Mouse (Mus musculus) ES-Bruce4 (cell line): ENCODE measurements around the gene Ptpro.

Source experiments
- CTCF ChIP-seq: IDR thresholded peaks from one replicate; pipeline ENCODE4 v1.8.1; 2011; ENCODE audit warnings: low read depth, low read length
- EP300 ChIP-seq: IDR thresholded peaks from 2 replicates; pipeline ENCODE4 v1.6.1; 2011; ENCODE audit warnings: low read depth, low read length; ENCODE audit not compliant: insufficient read depth
- POLR2A ChIP-seq: IDR thresholded peaks from one replicate; pipeline ENCODE4 v1.8.1; 2011; ENCODE audit warnings: low read length; ENCODE audit not compliant: insufficient read depth

- TF ChIP-seq POLR2A (no peak), CTCF (no peak), EP300 (no peak)
Measured at GRCm38 (mm10) chr6:137494801-137495200, 242.7 kb downstream of the Ptpro start.
